ENCODE assay signal across 9 mouse cellular contexts in the genomic region with DNA sequence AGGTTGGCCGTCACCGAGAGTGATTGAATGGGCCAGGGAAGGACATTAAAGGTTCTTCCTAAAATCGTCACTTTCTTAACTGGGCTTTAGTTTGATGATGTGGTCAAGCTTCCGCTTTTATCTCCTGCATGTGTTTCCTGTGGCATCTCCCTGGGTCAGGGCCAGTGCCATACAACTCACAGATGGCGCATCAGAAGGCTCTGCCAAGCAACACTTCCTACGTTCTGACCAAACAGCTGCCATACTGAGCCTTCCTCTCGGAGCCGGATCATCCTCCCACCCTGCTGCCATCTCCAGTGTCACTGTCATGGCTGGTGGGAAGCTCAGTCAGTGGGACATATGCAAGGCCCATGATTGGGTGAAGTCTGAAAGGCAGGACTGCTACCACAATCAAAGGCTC. TPM values are rescaled to one million over a fixed set of nuclear protein-coding genes. Genes with fewer than 3 reads are reported as not detected.
A peak's percentile ranks its signal among the peaks of the same experiment; 100 is the strongest.
DNase-seq lines count a peak whose midpoint lies in the region; ATAC-seq and TF ChIP-seq lines count a peak whose summit lies in the region.
"Had no signal": no experiment of that assay in that cellular context is flagged by ENCODE, and none has a peak within 500 bp of the region (broad histone marks: within the 10 kb centered on the region; RNA-seq: fewer than 3 reads in every experiment).

No protein-coding gene starts in this region.

- peak; percentile 70 for DNase-seq in hindbrain, postnatal 0 days (ENCODE audit: low spot score)
- DNase-seq in hindbrain, embryonic 10.5 days (ENCODE audit: low spot score) = no peak
- peak; percentile 91 for DNase-seq in cerebellum, adult 9-11 months
- peak; percentile 64 to 71 for DNase-seq in layer of hippocampus, postnatal 14 days (ENCODE audit: low spot score in 2 of 2)
- peak; percentile 70 to 84 for DNase-seq in right cerebral cortex, postnatal 10 days (ENCODE audit: low spot score in 2 of 2)
- no peak for DNase-seq in gastrocnemius, adult 18-20 months (ENCODE audit: low spot score)
- no peak for DNase-seq in urinary bladder, postnatal 14 days (ENCODE audit: low spot score)

- H3K4me3 ChIP-seq in hindbrain, postnatal 0 days (ENCODE audit: low read length) = no peak overlapping the region
- H3K4me3 ChIP-seq in hindbrain, embryonic 10.5 days = no peak overlapping the region

- peaks cover 14% of the 10 kb centered on the region for H3K4me1 ChIP-seq in hindbrain, postnatal 0 days (ENCODE audit: insufficient read depth, low read length)
- peaks cover 37% of the 10 kb centered on the region for H3K4me1 ChIP-seq in hindbrain, embryonic 10.5 days (replicated peaks)

- no peaks in the 10 kb centered on the region for H3K27me3 ChIP-seq in hindbrain, postnatal 0 days (ENCODE audit: insufficient read depth, low read length)
- H3K27me3 ChIP-seq in hindbrain, embryonic 10.5 days (ENCODE audit: insufficient read depth, poor library complexity, severe bottlenecking) = no peaks in the 10 kb centered on the region

- no peak overlapping the region for H3K27ac ChIP-seq in hindbrain, postnatal 0 days
- no peak overlapping the region for H3K27ac ChIP-seq in hindbrain, embryonic 10.5 days

- no peak overlapping the region for H3K9ac ChIP-seq in hindbrain, postnatal 0 days (replicated peaks; ENCODE audit: low read length)

- no peak overlapping the region for H3K4me2 ChIP-seq in hindbrain, postnatal 0 days (ENCODE audit: low read depth, low read length)

- ATAC-seq in hindbrain, postnatal 0 days = peak; percentile 71
- no peak for ATAC-seq in erythroblast, adult 5-6 weeks (replicated peaks; ENCODE audit: low FRiP score, poor library complexity, severe bottlenecking)

- no peak for TF ChIP-seq CTCF in hindbrain, postnatal 0 days (IDR thresholded peaks at IDR 0.05; ENCODE audit: low read depth)

- H3K36me3 ChIP-seq in hindbrain, postnatal 0 days (ENCODE audit: insufficient read depth, low read length) = no peaks in the 10 kb centered on the region
- no peaks in the 10 kb centered on the region for H3K36me3 ChIP-seq in hindbrain, embryonic 10.5 days

- no peaks in the 10 kb centered on the region for H3K9me3 ChIP-seq in hindbrain, postnatal 0 days (ENCODE audit: low read length)
- no peaks in the 10 kb centered on the region for H3K9me3 ChIP-seq in hindbrain, embryonic 10.5 days
- H3K9me3 ChIP-seq: G1E had no signal

- WGBS in hindbrain, postnatal 0 days = 49% methylated on average over 8 of the region's 8 CpGs
- WGBS in hindbrain, embryonic 10.5 days = 86% methylated on average over 8 of the region's 8 CpGs

RNA-seq across cellular contexts. Expression of a gene that starts 6.7 kb away (rescaled TPM):
- 10.7 and 12.6 TPM in 2 replicates for total RNA-seq in hindbrain, postnatal 0 days (2014; rRNA removed)
- polyA plus RNA-seq in hindbrain, postnatal 0 days (2015; fragmentation: Nextera tagmentation; extraction: Ambion mirVana) = 5.5 and 5.7 TPM in 2 replicates
- polyA plus RNA-seq in hindbrain, embryonic 10.5 days (2016; fragmentation: Nextera tagmentation; extraction: Ambion mirVana) = 15.1 and 17.9 TPM in 2 replicates
- total RNA-seq in layer of hippocampus, postnatal 14 days (2021) = 10 to 100 TPM; 26.9 to 27.7 TPM
- 3.8 and 12.3 TPM in 2 replicates for total RNA-seq in erythroblast, adult 5-6 weeks (2015; ENCODE audit: low replicate concordance)
- 5.7 and 9.3 TPM in 2 replicates for total RNA-seq in erythroblast, adult 5-6 weeks (2017; ENCODE audit: low replicate concordance)
- 1 to 10 TPM; 2.2 to 4.0 TPM for total RNA-seq in gastrocnemius, adult 18-20 months (2021)

Comparison
In these comparisons a context has a peak if more than half of its experiments do, and no peak if none do; other contexts are left out.
1. DNase-seq: peak in hindbrain, postnatal 0 days (single experiment), cerebellum, adult 9-11 months (single experiment), layer of hippocampus, postnatal 14 days (2 of 2) and right cerebral cortex, postnatal 10 days (2 of 2); none in hindbrain, embryonic 10.5 days (single experiment), gastrocnemius, adult 18-20 months (single experiment) and urinary bladder, postnatal 14 days (single experiment).